Mouse (Mus musculus) fat pad, adult 2 months (tissue): Measurements from ENCODE around the gene Hsp90aa1.

Source experiments
- DNase-seq: peaks from one replicate; pipeline ENCODE4 v3.0.0-alpha.2; 2011; ENCODE audit warnings: low read depth, low spot score; ENCODE audit errors: extremely low read depth

The Hsp90aa1 gene

DNA sequence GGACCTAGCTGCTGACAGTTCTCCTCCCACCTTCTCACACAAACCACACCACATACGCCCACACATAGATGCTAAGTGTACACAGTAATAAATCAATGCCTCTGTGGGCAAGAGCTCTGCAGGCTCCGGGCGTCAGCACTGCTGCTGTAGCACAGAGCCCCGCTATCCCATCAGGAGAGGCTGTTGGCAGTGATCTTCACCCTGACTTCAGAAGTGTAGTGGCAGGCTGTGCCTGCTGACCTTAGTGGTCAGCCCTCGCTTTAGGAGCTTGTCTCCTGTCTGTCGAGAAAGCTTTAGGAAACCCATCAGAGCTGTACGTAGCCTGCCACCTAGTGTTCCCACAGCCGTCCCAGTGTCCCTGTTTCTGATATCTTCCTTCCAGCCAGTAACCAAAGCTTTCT lies 52.3 kb downstream of the Hsp90aa1 start:
- no peak for DNase-seq
